Mouse (Mus musculus): ENCODE data around the gene Catsperd. TPM values are rescaled to one million over a fixed set of nuclear protein-coding genes. Genes with fewer than 3 reads are reported as not detected.

Catsperd gene
- 0.16 and 0.40 TPM in 2 replicates for polyA plus RNA-seq (2012; ENCODE audit: low replicate concordance)

GRCm38 (mm10) chr17:56627530-56628277 lies at the start of gene Catsperd:
Catsperd (plus strand) TSS chr17:56628143.

GRCm38 (mm10) chr17:56584257-56585130 lies 43.4 kb upstream of the Catsperd start, which contains the start of the genes Safb2 and Safb:
Safb2 (minus strand) TSS chr17:56584585.
Safb (plus strand) TSS chr17:56584825.

GRCm38 (mm10) chr17:56609452-56610171 lies 18.3 kb upstream of the Catsperd start, which contains the start of gene 2410015M20Rik:
2410015M20Rik (minus strand) TSS chr17:56609771.

GRCm38 (mm10) chr17:56613236-56613844 lies 14.6 kb upstream of the Catsperd start, which contains the start of gene Rpl36:
Rpl36 (plus strand) TSS chr17:56613416.

GRCm38 (mm10) chr17:56626754-56627470 lies 1.0 kb upstream of the Catsperd start, which contains the start of gene Lonp1:
Lonp1 (minus strand) TSS chr17:56626887.

GRCm38 (mm10) chr17:56672941-56673646 lies 45.2 kb downstream of the Catsperd start, which contains the start of gene Ranbp3:
Ranbp3 (plus strand) TSS chr17:56673294.

Other genes with a start within 250 kb of the Catsperd start
- gene Ptprs, start 151.7 kb upstream of the Catsperd start, polyA plus RNA-seq (2012; ENCODE audit: low replicate concordance) = 34.2 and 182 TPM in 2 replicates
- not detected in 2 replicates for gene Znrf4, start 115.7 kb upstream of the Catsperd start, polyA plus RNA-seq (2012; ENCODE audit: low replicate concordance)
- gene Gm20219, start 73.8 kb upstream of the Catsperd start, polyA plus RNA-seq (2012; ENCODE audit: low replicate concordance) = 1.8 and 1.9 TPM in 2 replicates
- gene Safb2, start 43.6 kb upstream of the Catsperd start, polyA plus RNA-seq (2012; ENCODE audit: low replicate concordance) = 235 and 462 TPM in 2 replicates
- 109 and 178 TPM in 2 replicates for gene Safb, start 43.3 kb upstream of the Catsperd start, polyA plus RNA-seq (2012; ENCODE audit: low replicate concordance)
- 20.7 and 206 TPM in 2 replicates for gene 2410015M20Rik, start 18.4 kb upstream of the Catsperd start, polyA plus RNA-seq (2012; ENCODE audit: low replicate concordance)
- gene Rpl36, start 14.7 kb upstream of the Catsperd start, polyA plus RNA-seq (2012; ENCODE audit: low replicate concordance) = 4,904 and 5,189 TPM in 2 replicates
- 33.5 and 44.9 TPM in 2 replicates for gene Lonp1, start 1.3 kb upstream of the Catsperd start, polyA plus RNA-seq (2012; ENCODE audit: low replicate concordance)
- gene Ranbp3, start 45.2 kb downstream of the Catsperd start, polyA plus RNA-seq (2012; ENCODE audit: low replicate concordance) = 84.9 and 151 TPM in 2 replicates
- gene Ndufa11, start 89.6 kb downstream of the Catsperd start, polyA plus RNA-seq (2012; ENCODE audit: low replicate concordance) = 49.6 and 172 TPM in 2 replicates
- gene Vmac, start 89.9 kb downstream of the Catsperd start, polyA plus RNA-seq (2012; ENCODE audit: low replicate concordance) = 20.6 and 37.8 TPM in 2 replicates
- gene Nrtn, start 129.4 kb downstream of the Catsperd start, polyA plus RNA-seq (2012; ENCODE audit: low replicate concordance) = 0.27 and 0.43 TPM in 2 replicates
- 70.9 and 106 TPM in 2 replicates for gene Dus3l, start 136.6 kb downstream of the Catsperd start, polyA plus RNA-seq (2012; ENCODE audit: low replicate concordance)
- gene Prr22, start 142.1 kb downstream of the Catsperd start, polyA plus RNA-seq (2012; ENCODE audit: low replicate concordance) = 6.7 and 14.6 TPM in 2 replicates
- 24.1 and 36.3 TPM in 2 replicates for gene Rfx2, start 202.9 kb downstream of the Catsperd start, polyA plus RNA-seq (2012; ENCODE audit: low replicate concordance)
- gene Acsbg2, start 246.3 kb downstream of the Catsperd start, polyA plus RNA-seq (2012; ENCODE audit: low replicate concordance) = not detected in 2 replicates
- gene 1700061G19Rik, start 247.3 kb downstream of the Catsperd start, polyA plus RNA-seq (2012; ENCODE audit: low replicate concordance) = not detected in 2 replicates